Mouse (Mus musculus) forebrain, embryonic 10.5 days (tissue): Measurements from ENCODE around the gene Zbtb48. TPM values are rescaled to one million over a fixed set of nuclear protein-coding genes. Genes with fewer than 3 reads are reported as not detected.

Experiments used
- DNase-seq: peaks from one replicate; pipeline ENCODE4 v3.0.0-alpha.2; 2017; ENCODE audit warnings: low spot score; ENCODE audit errors: extremely low spot score
- H3K27ac ChIP-seq: fragments of 300-500 bp; sonication (generic); 2 replicates; pipeline ENCODE4 v1.5.1; 2016; ENCODE audit warnings: mild to moderate bottlenecking
- H3K27me3 ChIP-seq: fragments of 300-500 bp; sonication (generic); 2 replicates; pipeline ENCODE4 v1.6.1; 2016; ENCODE audit warnings: mild to moderate bottlenecking; ENCODE audit not compliant: poor library complexity, severe bottlenecking
- H3K36me3 ChIP-seq: fragments of 300-500 bp; sonication (generic); replicated peaks from 2 replicates; pipeline ENCODE4 v1.6.1; 2016; ENCODE audit warnings: mild to moderate bottlenecking, moderate library complexity
- H3K4me1 ChIP-seq: fragments of 300-500 bp; sonication (generic); 2 replicates; pipeline ENCODE4 v1.6.1; 2016
- H3K4me3 ChIP-seq: fragments of 300-500 bp; sonication (generic); 2 replicates; pipeline ENCODE4 v1.5.1; 2016; ENCODE audit warnings: mild to moderate bottlenecking, moderate library complexity
- H3K9me3 ChIP-seq: fragments of 300-500 bp; sonication (generic); 2 replicates; pipeline ENCODE4 v1.6.1; 2016; ENCODE audit warnings: mild to moderate bottlenecking, moderate library complexity
- WGBS: fragments of 180-500 bp; shearing (Covaris S2); methylation state at CpG from one replicate; pipeline ENCODE4 v1.1.7; 2016; 5-methylcytosine and 5-hydroxymethylcytosine counted together
- polyA plus RNA-seq: library from polyadenylated mRNA; unstranded; fragments of >200 nt; fragmentation: Nextera tagmentation; extraction: Ambion mirVana; gene quantifications from 2 replicates; pipeline ENCODE4 v1.2.1, GENCODE M21; 2016

Gene Zbtb48
- polyA plus RNA-seq, 1 experiment from 2014 or later: 24.4 TPM

DNA sequence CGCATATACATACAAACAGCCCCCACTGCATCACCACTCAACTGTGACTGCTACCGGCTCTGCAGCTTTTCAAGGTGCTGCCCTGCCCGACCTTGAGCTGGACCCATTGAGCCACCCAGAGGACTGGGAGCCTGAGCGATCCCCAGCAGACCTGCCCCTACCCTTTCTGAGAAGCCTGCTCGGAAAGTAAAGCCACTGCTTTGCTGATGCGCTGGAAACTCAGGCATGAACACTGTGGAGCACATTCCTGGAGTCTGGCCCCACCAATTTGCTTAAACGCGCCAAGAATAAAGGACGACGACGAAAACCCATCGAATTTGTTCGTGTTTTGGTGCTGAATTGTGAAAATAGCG, 19.3 kb downstream of the Zbtb48 start:
- Histone ChIP-seq H3K4me1 (peaks cover 64% of the 10 kb centered on the region), H3K9me3 (no peaks in the 10 kb centered on the region), H3K27ac (peak overlapping the region; percentile 88; the same call in 1 of the 2 replicates), H3K4me3 (peak overlapping the region; percentile 89), H3K36me3 (peaks cover 16% of the 10 kb centered on the region), H3K27me3 (peaks cover 33% of the 10 kb centered on the region)
- DNase-seq: peak; percentile 40
- WGBS: under 1% methylated on average over 14 of the region's 14 CpGs

DNA sequence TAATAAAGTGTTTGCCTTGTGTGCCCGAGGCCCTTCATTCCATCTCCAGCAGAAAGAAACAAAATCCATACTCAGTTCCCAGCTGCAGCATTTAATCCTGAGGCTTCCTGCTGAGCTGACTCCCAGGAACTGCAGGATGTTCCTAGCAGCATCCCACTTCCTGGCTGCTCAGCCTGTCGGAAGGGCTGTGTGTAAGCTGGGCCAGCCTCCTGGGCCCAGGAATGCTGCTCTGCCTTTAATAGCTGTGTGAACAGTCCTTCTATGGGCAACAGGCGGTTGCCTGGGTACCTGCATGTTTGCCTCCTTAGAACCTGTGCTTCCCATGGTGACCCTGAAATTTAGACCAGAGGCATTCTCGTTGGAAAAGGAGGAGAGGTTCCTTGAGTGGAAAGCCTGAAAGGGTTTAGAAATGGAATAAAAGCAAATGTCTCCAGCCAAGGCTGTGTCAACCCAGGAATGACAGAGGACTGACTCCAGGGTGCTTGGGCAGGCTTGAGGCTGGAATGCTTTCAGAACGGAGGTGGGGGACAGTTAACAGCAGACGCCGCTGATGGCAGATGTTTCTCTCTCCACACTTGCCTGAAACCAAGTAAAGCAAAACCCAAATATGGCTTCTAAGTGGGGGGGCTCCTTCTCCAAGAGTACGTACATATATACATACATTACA, 19.9 kb downstream of the Zbtb48 start:
- 2% methylated on average over 8 of the region's 8 CpGs for WGBS
- peaks cover 11% of the 10 kb centered on the region for H3K36me3 ChIP-seq
- H3K27me3 ChIP-seq: peaks cover 33% of the 10 kb centered on the region
- H3K4me3 ChIP-seq: peak overlapping the region; percentile 89
- no peak for DNase-seq
- peaks cover 64% of the 10 kb centered on the region for H3K4me1 ChIP-seq
- no peaks in the 10 kb centered on the region for H3K9me3 ChIP-seq
- H3K27ac ChIP-seq: peak overlapping the region; percentile 88; the same call in 1 of the 2 replicates

DNA sequence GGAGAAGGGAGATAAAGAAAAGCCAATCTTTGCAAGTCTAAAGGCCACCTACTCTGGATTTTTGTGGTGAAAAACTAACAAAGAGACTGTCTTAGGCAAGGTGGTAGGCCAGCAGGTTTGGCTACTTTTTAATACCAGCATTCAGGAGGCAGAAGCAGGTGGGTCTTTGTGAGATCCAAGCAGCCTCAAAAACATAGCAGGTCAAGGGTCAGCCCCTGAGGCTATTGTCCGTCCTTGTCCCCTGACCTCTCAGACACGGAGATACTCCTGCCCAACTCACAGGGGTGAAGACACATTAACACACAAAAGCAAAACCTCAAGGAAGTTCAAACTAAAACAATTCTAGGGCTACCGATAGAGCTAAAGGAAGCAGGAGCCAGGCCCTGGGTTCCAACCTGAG, 20.7 kb downstream of the Zbtb48 start:
- Histone ChIP-seq H3K27ac (no peak overlapping the region), H3K4me3 (0 out of 2 replicates have a peak overlapping the region, but pooled peaks have one; percentile 89), H3K4me1 (peaks cover 58% of the 10 kb centered on the region), H3K27me3 (peaks cover 33% of the 10 kb centered on the region), H3K9me3 (no peaks in the 10 kb centered on the region), H3K36me3 (peaks cover 2% of the 10 kb centered on the region)
- 12% methylated on average over 3 of the region's 3 CpGs for WGBS
- no peak for DNase-seq

DNA sequence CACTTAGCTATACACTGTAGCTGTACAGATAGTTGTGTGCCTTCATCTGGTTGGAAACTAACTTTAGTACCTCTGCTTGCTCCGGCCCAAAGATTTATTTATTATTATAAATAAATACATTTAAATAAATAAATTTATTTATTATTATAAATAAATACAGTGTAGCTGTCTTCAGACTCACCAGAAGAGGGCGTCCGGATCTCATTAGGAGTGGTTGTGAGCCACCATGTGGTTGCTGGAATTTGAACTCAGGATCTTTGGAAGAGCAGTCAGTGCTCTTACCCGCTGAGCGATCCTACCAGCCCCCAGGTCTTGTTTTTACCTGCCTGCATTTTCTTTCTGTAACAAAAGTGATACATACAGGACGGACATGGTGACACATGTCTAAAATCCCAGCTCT, 21.3 kb downstream of the Zbtb48 start:
- Histone ChIP-seq H3K27ac (no peak overlapping the region), H3K4me3 (no peak overlapping the region), H3K27me3 (peaks cover 32% of the 10 kb centered on the region), H3K4me1 (peaks cover 51% of the 10 kb centered on the region), H3K36me3 (no peaks in the 10 kb centered on the region), H3K9me3 (no peaks in the 10 kb centered on the region)
- WGBS: 71% methylated on average over 6 of the region's 6 CpGs
- no peak for DNase-seq

DNA sequence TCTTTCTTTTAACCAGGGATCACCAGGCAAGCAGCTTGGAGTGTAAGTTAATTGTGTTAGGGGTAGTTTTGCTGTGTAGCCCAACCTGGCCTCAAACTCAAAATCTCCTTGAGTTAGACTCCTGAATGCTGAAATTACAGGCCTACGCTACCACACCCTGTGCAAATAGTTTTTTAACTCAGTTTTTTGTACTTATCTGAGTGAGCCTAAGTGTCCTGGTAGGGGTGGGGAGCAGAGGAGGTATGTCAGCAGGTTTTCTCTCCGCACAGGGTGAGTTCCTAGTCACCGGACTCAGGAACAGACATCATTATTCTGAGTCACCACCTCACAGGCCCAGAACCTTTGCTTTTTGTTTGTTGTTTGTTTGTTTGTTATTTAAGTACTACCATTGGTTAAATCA, 25.4 kb downstream of the Zbtb48 start:
- DNase-seq: no peak

DNA sequence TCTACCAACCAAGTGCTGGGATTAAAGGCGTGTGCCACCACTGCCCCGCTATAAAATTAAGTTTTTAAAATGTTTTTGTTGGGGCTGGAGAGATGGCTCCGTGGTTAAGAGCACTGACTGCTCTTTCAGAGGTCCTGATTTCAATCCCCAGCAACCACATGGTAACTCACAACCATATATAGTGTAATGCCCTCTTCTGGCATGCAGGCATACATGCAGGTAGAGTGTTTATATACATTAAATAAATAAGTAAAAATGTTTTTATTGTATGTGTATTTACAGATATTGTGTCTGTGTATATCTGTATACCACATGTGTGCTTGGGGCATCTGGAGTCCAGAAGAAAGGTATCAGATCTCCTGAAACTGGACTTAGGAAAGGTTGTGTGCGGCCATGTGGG, 26.1 kb downstream of the Zbtb48 start:
- DNase-seq: no peak
- Histone ChIP-seq H3K27ac (no peak overlapping the region), H3K4me1 (peaks cover 16% of the 10 kb centered on the region), H3K4me3 (no peak overlapping the region), H3K27me3 (peaks cover 8% of the 10 kb centered on the region), H3K9me3 (no peaks in the 10 kb centered on the region), H3K36me3 (no peaks in the 10 kb centered on the region)
- WGBS: 70% methylated on average over 4 of the region's 4 CpGs

More for the DNA sequence above, 25.4 kb downstream of the Zbtb48 start:
- H3K27ac ChIP-seq: no peak overlapping the region
- H3K9me3 ChIP-seq: no peaks in the 10 kb centered on the region
- no peaks in the 10 kb centered on the region for H3K36me3 ChIP-seq
- no peak overlapping the region for H3K4me3 ChIP-seq
- H3K27me3 ChIP-seq: peaks cover 15% of the 10 kb centered on the region
- H3K4me1 ChIP-seq: peaks cover 18% of the 10 kb centered on the region
- 93% methylated on average over 3 of the region's 3 CpGs for WGBS

DNA sequence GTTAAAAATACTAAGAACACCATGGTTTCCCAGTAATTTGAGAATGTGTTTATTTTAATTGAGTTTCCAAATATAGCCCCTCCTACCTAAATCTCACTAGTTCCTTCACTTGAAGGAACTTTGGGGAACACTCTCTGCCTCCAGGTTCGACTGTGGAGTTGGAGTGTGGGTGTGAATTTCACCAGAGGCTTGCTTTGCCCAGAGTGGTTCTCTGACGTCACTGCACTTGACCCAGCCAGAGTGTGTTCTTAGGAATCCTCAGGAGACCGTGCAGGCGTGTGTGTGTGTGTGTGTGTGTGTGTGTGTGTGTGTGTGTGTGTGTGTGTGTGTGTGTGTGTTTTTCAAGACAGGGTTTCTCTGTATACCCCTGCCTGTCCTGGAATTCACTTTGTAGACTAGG, 26.6 kb downstream of the Zbtb48 start:
- WGBS: 72% methylated on average over 4 of the region's 4 CpGs
- no peaks in the 10 kb centered on the region for H3K9me3 ChIP-seq
- no peak overlapping the region for H3K27ac ChIP-seq
- H3K4me3 ChIP-seq: no peak overlapping the region
- no peaks in the 10 kb centered on the region for H3K36me3 ChIP-seq
- H3K27me3 ChIP-seq: peaks cover 7% of the 10 kb centered on the region; the same call in 1 of the 2 replicates
- DNase-seq: no peak
- H3K4me1 ChIP-seq: peaks cover 16% of the 10 kb centered on the region

DNA sequence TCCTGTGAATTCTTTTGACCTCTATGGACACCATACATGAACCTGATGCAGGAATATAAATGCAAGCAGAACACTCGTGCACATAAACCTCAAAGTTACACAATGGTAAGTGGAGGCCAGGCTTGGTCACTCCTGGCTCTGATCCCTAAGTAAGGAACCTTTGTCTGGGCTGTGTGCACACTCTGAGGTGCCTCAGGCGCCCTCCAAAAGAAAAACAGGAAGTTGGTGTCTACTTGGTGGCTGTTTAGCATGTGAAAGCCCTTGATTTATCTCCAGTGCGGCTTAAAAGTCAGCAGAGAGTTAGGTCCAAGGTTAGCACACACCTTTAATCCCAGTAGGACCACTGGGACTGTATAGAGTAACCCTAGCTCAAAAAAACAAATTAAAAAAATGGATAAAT, 28.0 kb downstream of the Zbtb48 start:
- DNase-seq: no peak
- H3K4me1 ChIP-seq: peaks cover 23% of the 10 kb centered on the region
- no peaks in the 10 kb centered on the region for H3K9me3 ChIP-seq
- H3K36me3 ChIP-seq: no peaks in the 10 kb centered on the region
- WGBS: 63% methylated on average over 3 of the region's 3 CpGs
- H3K27me3 ChIP-seq: peaks cover 7% of the 10 kb centered on the region; the same call in 1 of the 2 replicates
- no peak overlapping the region for H3K27ac ChIP-seq
- H3K4me3 ChIP-seq: no peak overlapping the region

DNA sequence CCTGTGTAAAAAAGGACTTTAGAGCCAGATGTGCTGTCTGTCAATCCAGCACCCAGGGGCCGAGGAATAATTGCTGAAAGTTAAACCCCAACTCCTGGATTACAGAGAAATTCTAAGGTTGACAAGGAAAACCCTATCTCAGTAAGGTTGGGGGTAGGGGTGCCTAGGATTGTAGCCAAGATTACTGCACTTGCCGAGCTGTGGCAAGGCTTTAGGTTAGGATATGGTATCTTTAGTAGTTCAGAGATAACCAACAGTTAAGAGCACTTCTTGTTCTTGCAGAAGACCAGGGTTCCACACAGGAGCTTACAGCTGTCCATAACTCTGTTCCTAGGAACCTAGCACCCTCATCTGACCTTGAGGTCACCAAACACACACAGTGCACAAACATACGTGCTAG, 29.8 kb downstream of the Zbtb48 start:
- 80% methylated on average over 3 of the region's 3 CpGs for WGBS
- H3K27ac ChIP-seq: no peak overlapping the region
- H3K4me1 ChIP-seq: peaks cover 38% of the 10 kb centered on the region
- no peak for DNase-seq
- H3K9me3 ChIP-seq: no peaks in the 10 kb centered on the region
- H3K27me3 ChIP-seq: peaks cover 13% of the 10 kb centered on the region
- H3K4me3 ChIP-seq: peak overlapping the region; percentile 97
- peaks cover 12% of the 10 kb centered on the region for H3K36me3 ChIP-seq

DNA sequence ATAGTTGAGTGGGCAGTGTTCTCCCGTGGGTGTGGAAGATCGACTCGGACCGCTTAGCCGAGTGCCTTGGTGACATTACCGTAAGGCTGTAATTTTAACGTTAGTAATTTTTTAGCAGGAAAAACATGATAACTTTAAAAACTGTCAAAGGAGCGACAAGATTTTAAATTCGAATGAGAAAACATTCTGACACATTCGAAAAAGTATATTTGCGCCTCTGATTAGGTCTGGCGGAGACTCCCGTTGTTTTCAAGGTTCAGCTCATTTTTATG, 30.6 kb downstream of the Zbtb48 start:
- peaks cover 13% of the 10 kb centered on the region for H3K27me3 ChIP-seq
- DNase-seq: no peak
- H3K36me3 ChIP-seq: peaks cover 20% of the 10 kb centered on the region
- WGBS: 7% methylated on average over 13 of the region's 13 CpGs
- peaks cover 38% of the 10 kb centered on the region for H3K4me1 ChIP-seq
- H3K4me3 ChIP-seq: peak overlapping the region; percentile 97
- H3K9me3 ChIP-seq: no peaks in the 10 kb centered on the region
- peak overlapping the region; percentile 95 for H3K27ac ChIP-seq

DNA sequence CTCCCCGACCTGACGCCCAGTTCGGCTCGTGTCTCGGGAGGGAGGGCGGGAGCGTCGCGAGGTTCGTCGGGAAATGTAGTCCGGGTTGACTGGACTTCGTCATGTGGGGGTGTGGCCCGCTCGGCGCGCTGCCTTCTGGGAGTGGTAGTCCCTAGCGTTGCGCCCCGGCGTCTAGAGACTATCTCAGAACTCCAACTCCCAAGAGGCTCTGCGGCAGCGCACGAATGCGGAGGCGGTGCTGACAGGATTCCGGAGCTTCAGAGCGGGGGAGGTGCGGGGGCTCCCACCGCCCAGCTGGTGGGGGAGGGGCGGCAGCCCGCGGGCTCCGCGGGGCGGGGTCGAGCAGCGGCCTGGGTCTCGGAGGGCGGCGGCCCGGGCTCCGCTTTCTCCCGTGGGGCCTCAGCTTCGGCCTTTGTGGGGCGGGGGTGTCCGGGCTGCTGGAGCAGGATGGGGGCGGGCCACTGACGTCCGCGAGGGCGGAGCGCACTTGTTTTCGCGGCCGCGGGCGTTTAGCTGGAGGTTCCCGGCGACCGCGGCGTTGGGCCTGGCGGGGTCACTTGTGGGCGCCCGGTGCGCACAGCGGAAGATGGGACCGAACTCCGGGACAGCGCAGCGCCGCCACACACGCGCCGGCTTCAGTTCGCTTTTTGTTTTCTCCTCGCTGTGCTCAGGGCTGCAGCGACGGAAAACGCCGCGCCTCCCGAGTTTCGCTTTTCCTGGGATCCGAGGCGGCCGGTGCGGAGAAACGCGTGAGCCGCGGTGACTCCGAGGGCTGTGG, 31.1 kb downstream of the Zbtb48 start, which contains the start of gene Phf13:
Gene Phf13, minus strand, starts transcription at position 86 of the 778 bp plus-strand sequence.
- no peaks in the 10 kb centered on the region for H3K9me3 ChIP-seq
- peaks cover 25% of the 10 kb centered on the region for H3K36me3 ChIP-seq
- WGBS: under 1% methylated on average over 93 of the region's 94 CpGs
- H3K27me3 ChIP-seq: peaks cover 13% of the 10 kb centered on the region
- peak; percentile 100 for DNase-seq
- H3K4me1 ChIP-seq: peaks cover 38% of the 10 kb centered on the region
- H3K4me3 ChIP-seq: peak within 1 kb of the TSS; percentile 97
- peak within 1 kb of the TSS; percentile 95 for H3K27ac ChIP-seq

DNA sequence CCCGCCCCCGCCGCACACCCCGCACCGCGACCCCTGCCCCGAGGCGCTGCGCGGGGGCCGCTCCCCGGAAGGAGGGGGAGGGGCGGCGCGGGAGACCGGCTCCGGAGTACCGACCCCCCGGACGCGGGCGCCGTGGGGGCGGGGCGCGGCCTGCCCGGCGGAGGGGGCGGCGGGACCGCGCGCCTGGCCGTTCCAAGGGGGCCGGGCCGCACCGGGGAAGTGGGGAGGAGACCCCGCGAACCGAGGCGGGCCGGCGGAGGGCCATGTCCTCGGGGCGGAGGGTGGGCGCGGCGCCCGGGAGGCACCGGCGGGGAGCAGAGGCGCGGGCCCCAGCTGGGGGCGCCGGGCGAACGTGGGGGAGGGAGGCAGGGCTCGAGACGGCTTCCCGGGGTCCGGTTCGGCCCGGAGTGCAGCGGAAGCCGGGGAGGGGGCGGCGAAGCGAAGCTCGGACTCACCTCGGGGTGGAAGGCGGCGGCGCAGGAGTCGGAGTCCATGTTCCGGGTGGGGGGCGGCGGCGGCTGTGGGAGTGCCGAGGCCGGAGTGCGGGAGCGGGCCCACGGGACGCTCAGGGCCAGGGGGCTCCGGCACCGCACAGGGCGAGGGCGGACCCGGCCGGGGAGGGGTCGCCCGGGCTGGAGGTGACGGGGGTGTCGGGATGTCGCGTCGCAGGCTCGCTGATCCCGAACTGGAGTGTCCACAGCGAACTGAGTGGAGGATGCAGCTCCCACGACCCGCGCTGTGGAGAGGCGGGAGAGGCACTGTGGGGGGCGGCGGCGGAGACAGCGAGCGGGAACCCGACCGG, 31.9 kb downstream of the Zbtb48 start:
- no peak for DNase-seq

More for the DNA sequence above, 31.9 kb downstream of the Zbtb48 start:
- peak overlapping the region; percentile 97 for H3K4me3 ChIP-seq
- H3K27me3 ChIP-seq: peaks cover 13% of the 10 kb centered on the region
- H3K27ac ChIP-seq: peak overlapping the region; percentile 95
- 2% methylated on average over 92 of the region's 111 CpGs for WGBS
- no peaks in the 10 kb centered on the region for H3K9me3 ChIP-seq
- H3K4me1 ChIP-seq: peaks cover 39% of the 10 kb centered on the region
- H3K36me3 ChIP-seq: peaks cover 33% of the 10 kb centered on the region
